Comparison of ENCODE assay signal across 8 mouse cellular contexts in genomic region chr2:130950548-130950947, GRCm38 (mm10). TPM values are rescaled to one million over a fixed set of nuclear protein-coding genes. Genes with fewer than 3 reads are reported as not detected.
DNase-seq lines count a peak whose midpoint lies in the region; ATAC-seq lines count a peak whose summit lies in the region.

No protein-coding gene starts in this region.

- peaks cover 9% of the 10 kb centered on the region; the same call in 1 of the 2 replicates for H3K36me3 ChIP-seq in intestine, embryonic 14.5 days (ENCODE audit: control insufficient read depth, insufficient read depth, low read length)
- no peaks in the 10 kb centered on the region for H3K36me3 ChIP-seq in intestine, embryonic 15.5 days
- H3K36me3 ChIP-seq in splenic B cell, adult 2 months (ENCODE audit: control insufficient read depth, insufficient read depth, low read length, poor library complexity, severe bottlenecking) = no peaks in the 10 kb centered on the region

- no peak overlapping the region for H3K9ac ChIP-seq in intestine, embryonic 14.5 days (ENCODE audit: low read length)
- no peak overlapping the region for H3K9ac ChIP-seq in intestine, embryonic 15.5 days

- intact Hi-C loops in left cerebral cortex, postnatal 4 days (cut with DNase I) = no loop called here

- no peak; the same call in 1 of the 2 replicates for ATAC-seq in intestine, embryonic 14.5 days (replicated peaks; ENCODE audit: low FRiP score, low TSS enrichment, low read depth)
- no peak for ATAC-seq in intestine, embryonic 15.5 days

- WGBS in intestine, embryonic 14.5 days = 0% methylated on average over 1 of the region's 1 CpGs
- 0% methylated on average over 1 of the region's 1 CpGs for WGBS in intestine, embryonic 15.5 days

- no peaks in the 10 kb centered on the region for H3K4me1 ChIP-seq in intestine, embryonic 14.5 days (replicated peaks; ENCODE audit: control insufficient read depth, insufficient read depth, low read length)
- no peaks in the 10 kb centered on the region for H3K4me1 ChIP-seq in intestine, embryonic 15.5 days (replicated peaks)

- no peak overlapping the region for H3K4me3 ChIP-seq in intestine, embryonic 14.5 days (ENCODE audit: low read depth, low read length)
- no peak overlapping the region for H3K4me3 ChIP-seq in intestine, embryonic 15.5 days (replicated peaks)

- no peak overlapping the region for H3K27ac ChIP-seq in intestine, embryonic 14.5 days (ENCODE audit: low read depth)
- H3K27ac ChIP-seq in intestine, embryonic 15.5 days = no peak overlapping the region

- DNase-seq in intestine, embryonic 14.5 days (ENCODE audit: low spot score) = peak; percentile 92
- peak; percentile 85 for DNase-seq in cerebellum, adult 8-10 months
- DNase-seq in frontal cortex, adult 2 months (ENCODE audit: extremely low spot score in 1 of 2, low spot score in 1 of 2) = peak; percentile 89 to 98
- peak; percentile 81 for DNase-seq in induced T-regulatory cell, adult 2 months (ENCODE audit: low read depth)
- peak; percentile 89 for DNase-seq in left cerebral cortex, postnatal 4 days
- DNase-seq in natural killer cell, adult 2 months (ENCODE audit: low spot score in 2 of 2) = peak; percentile 45 to 70
- DNase-seq in splenic B cell, adult 2 months (ENCODE audit: low read depth, low spot score) = peak; percentile 80

- H3K4me2 ChIP-seq in intestine, embryonic 14.5 days (ENCODE audit: low read length) = no peak overlapping the region
- H3K4me2 ChIP-seq in intestine, embryonic 15.5 days (replicated peaks) = no peak overlapping the region

- no peaks in the 10 kb centered on the region for H3K9me3 ChIP-seq in intestine, embryonic 14.5 days (ENCODE audit: control insufficient read depth, low read length)
- H3K9me3 ChIP-seq in intestine, embryonic 15.5 days = no peaks in the 10 kb centered on the region

- no peaks in the 10 kb centered on the region for H3K27me3 ChIP-seq in intestine, embryonic 14.5 days (replicated peaks; ENCODE audit: control insufficient read depth, insufficient read depth, low read length)
- H3K27me3 ChIP-seq in intestine, embryonic 15.5 days (replicated peaks) = no peaks in the 10 kb centered on the region
- H3K27me3 ChIP-seq in splenic B cell, adult 2 months (ENCODE audit: control insufficient read depth, insufficient read depth, low read length, poor library complexity, severe bottlenecking) = no peaks in the 10 kb centered on the region

RNA-seq across cellular contexts. Expression of gene Atrn, which starts 44.3 kb away (rescaled TPM):
- polyA plus RNA-seq in intestine, embryonic 14.5 days (2014; fragmentation: Nextera tagmentation; extraction: Ambion mirVana) = 8.4 and 8.5 TPM in 2 replicates
- 4.4 and 5.2 TPM in 2 replicates for polyA plus RNA-seq in intestine, embryonic 15.5 days (2015; fragmentation: Nextera tagmentation; extraction: Ambion mirVana)
- 52.4 and 55.7 TPM in 2 replicates for polyA plus RNA-seq in frontal cortex, adult 2 months (2012; rRNA removed)
- total RNA-seq in left cerebral cortex, postnatal 4 days (2021) = 10 to 100 TPM; 87.6 to 89.5 TPM

RNA-seq across cellular contexts. Expression of gene 4930402H24Rik, which starts 44.3 kb away (rescaled TPM):
- 33.3 and 34.7 TPM in 2 replicates for polyA plus RNA-seq in intestine, embryonic 14.5 days (2014; fragmentation: Nextera tagmentation; extraction: Ambion mirVana)
- polyA plus RNA-seq in intestine, embryonic 15.5 days (2015; fragmentation: Nextera tagmentation; extraction: Ambion mirVana) = 25.4 and 25.9 TPM in 2 replicates
- polyA plus RNA-seq in frontal cortex, adult 2 months (2012; rRNA removed) = 61.7 and 70.1 TPM in 2 replicates
- total RNA-seq in left cerebral cortex, postnatal 4 days (2021) = 100 to 1,000 TPM; 105 to 113 TPM
